Mouse (Mus musculus): ENCODE data around the gene Hist2h2ac. TPM values are rescaled to one million over a fixed set of nuclear protein-coding genes. Genes with fewer than 3 reads are reported as not detected.

Hist2h2ac gene
- polyA plus RNA-seq, 1 experiment, result 12.6 TPM

DNA sequence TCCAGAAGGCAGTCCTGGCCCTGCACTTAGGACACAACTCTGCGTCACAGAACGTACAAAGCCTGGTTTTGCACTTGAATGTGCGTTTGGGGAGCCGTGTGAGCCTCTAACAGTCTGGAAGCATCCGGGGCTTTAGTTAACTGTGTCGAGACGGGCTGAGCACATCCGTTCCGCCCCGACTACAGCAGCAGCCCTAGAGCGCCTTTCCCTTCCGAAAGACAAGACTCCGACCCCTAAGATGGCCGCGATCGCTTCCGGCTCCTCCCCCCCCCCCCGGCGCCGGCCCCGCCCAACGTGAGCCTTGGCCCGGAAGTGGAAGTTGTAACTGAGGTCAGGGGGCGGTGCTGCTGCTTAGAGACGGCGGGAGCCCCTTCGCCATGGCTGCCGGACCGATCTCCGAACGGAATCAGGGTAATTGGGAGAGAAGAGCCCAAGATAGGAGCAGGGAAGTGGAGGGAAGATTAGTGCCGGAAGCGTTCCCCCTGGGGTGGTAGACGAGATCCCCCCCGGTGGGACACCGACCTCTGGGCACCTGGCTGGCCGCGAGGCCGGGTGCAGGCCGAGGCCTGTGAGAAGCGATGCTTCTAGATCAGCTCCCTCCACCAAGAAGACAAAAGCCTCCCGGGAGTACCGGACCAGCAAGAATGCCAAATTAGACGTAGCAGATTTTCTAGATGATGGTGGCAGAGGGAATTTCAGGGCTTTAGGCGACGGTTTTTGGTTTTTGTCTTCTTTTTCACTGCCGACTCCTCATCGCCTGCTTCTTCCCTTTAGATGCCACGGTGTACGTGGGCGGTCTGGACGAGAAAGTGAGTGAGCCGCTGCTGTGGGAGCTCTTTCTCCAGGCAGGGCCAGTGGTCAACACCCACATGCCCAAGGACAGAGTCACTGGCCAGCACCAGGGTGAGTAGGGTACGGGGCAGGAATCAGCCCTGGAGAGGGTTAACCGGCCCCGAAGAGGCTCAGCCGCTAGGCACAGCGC, 48.2 kb downstream of the Hist2h2ac start, which contains the start of gene Sf3b4:
Gene Sf3b4 (plus strand): TSS at position 136 of the 982 bp plus-strand sequence.
- TF ChIP-seq CTCF (IDR thresholded peaks at IDR 0.05; ENCODE audit: borderline replicate concordance, extremely low read depth, insufficient read depth, insufficient read length) (no peak), POLR2A (IDR thresholded peaks at IDR 0.05; ENCODE audit: borderline replicate concordance, extremely low read depth, insufficient read depth, insufficient read length, poor library complexity, severe bottlenecking) (peak; percentile 78; the same call in 1 of the 2 replicates)
- peak; percentile 98 for DNase-seq (ENCODE audit: low read depth)

DNA sequence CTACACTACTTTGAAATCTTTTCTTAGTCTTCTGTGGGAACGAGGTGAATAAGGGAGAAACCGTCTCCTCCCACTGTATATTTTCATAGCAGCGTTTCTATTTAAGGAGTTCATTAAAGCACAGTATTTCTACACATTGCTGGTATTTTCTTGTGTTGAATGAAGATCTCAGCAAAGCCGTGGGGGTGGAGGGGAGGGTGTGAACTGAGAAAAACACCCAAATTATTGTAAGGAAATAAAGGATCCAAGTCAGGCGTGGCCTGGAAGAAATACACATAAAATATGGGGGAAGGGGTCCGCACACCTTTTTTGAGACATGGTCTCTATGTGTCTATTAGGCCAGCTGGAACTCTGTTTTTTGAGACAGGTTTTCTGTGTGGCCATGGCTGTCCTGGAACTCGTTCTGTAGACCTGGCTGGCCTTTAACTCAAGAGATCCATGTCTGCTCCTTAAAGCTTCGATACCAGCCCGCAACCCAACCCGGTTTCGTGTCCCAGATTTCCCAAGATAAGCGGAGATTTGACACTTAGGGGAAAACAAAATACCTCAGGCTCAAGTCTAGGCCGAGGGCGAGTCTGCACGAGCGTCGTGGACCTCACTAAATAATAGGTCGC, 49.0 kb downstream of the Hist2h2ac start:
- no peak for DNase-seq (ENCODE audit: low read depth)

DNA sequence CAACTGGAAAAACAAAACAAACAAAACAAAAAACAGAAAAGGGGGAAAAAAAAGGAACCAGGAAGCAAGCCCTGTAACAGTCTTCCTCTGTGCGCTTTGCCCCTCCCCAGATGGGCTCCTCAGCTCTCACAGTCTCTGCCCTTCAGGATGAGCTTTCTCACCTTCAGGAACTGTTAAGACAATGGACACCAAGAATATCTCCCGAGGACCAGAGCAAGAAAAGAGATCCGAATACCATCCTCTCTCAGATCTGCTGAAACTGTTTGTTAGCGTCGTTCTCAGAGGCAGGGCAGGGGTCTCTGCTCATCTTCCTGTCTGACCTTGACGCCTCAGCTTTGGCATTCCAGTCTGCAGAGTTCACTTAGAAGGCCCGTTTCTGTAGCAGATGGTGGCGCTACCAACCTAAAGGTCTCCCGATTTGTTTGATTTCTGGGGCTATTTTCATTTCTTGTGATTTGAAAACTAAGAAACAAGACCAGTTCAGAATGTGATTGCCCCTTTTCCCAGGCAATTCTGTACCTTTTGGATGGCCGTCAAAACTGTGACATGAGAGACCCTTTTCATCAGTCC, 49.6 kb downstream of the Hist2h2ac start:
- no peak for DNase-seq (ENCODE audit: low read depth)
- no peak for TF ChIP-seq CTCF (IDR thresholded peaks at IDR 0.05; ENCODE audit: borderline replicate concordance, extremely low read depth, insufficient read depth, insufficient read length)
- TF ChIP-seq POLR2A (IDR thresholded peaks at IDR 0.05; ENCODE audit: borderline replicate concordance, extremely low read depth, insufficient read depth, insufficient read length, poor library complexity, severe bottlenecking), result no peak

More for the DNA sequence above, 49.0 kb downstream of the Hist2h2ac start:
- TF ChIP-seq POLR2A (IDR thresholded peaks at IDR 0.05; ENCODE audit: borderline replicate concordance, extremely low read depth, insufficient read depth, insufficient read length, poor library complexity, severe bottlenecking) (no peak), CTCF (IDR thresholded peaks at IDR 0.05; ENCODE audit: borderline replicate concordance, extremely low read depth, insufficient read depth, insufficient read length) (no peak)

Other genes starting within 250 kb of the Hist2h2ac start
- gene Plekho1, start 224.9 kb downstream of the Hist2h2ac start, polyA plus RNA-seq (2012; rRNA removed), result 180 and 199 TPM in 2 replicates
- 30.8 and 31.3 TPM in 2 replicates for gene Vps45, start 162.4 kb downstream of the Hist2h2ac start, polyA plus RNA-seq (2012; rRNA removed)
- 7.0 and 8.6 TPM in 2 replicates for gene Otud7b, start 116.4 kb downstream of the Hist2h2ac start, polyA plus RNA-seq (2012; rRNA removed)
- gene Mtmr11, start 58.9 kb downstream of the Hist2h2ac start, polyA plus RNA-seq (2012; rRNA removed), result 10.1 and 10.2 TPM in 2 replicates
- 112 and 140 TPM in 2 replicates for gene Sf3b4, start 48.5 kb downstream of the Hist2h2ac start, polyA plus RNA-seq (2012; rRNA removed)
- gene Sv2a, start 39.7 kb downstream of the Hist2h2ac start, polyA plus RNA-seq (2012; rRNA removed), result 101 and 136 TPM in 2 replicates
- gene Bola1, start 1.2 kb downstream of the Hist2h2ac start, polyA plus RNA-seq (2012; rRNA removed), result 48.1 and 54.5 TPM in 2 replicates
- gene Hist2h2ab, start 1.0 kb downstream of the Hist2h2ac start, polyA plus RNA-seq (2012; rRNA removed), result 2.2 and 10.2 TPM in 2 replicates
- 12.3 and 19.6 TPM in 2 replicates for gene Hist2h2be, start 239 bp upstream of the Hist2h2ac start, polyA plus RNA-seq (2012; rRNA removed)
- 62.0 and 84.4 TPM in 2 replicates for gene Hist2h3c2, start 18.2 kb upstream of the Hist2h2ac start, polyA plus RNA-seq (2012; rRNA removed)
- gene Hist2h2aa2, start 19.4 kb upstream of the Hist2h2ac start, polyA plus RNA-seq (2012; rRNA removed), result 7.9 and 27.8 TPM in 2 replicates
- gene Hist2h2aa1, start 24.6 kb upstream of the Hist2h2ac start, polyA plus RNA-seq (2012; rRNA removed), result 90.6 and 97.0 TPM in 2 replicates
- not detected in 2 replicates for gene Hist2h3c1, start 25.8 kb upstream of the Hist2h2ac start, polyA plus RNA-seq (2012; rRNA removed)
- 5.9 and 7.0 TPM in 2 replicates for gene Hist2h4, start 42.4 kb upstream of the Hist2h2ac start, polyA plus RNA-seq (2012; rRNA removed)
- gene Hist2h3b, start 47.8 kb upstream of the Hist2h2ac start, polyA plus RNA-seq (2012; rRNA removed), result 76.5 and 89.8 TPM in 2 replicates
- gene Hist2h2bb, start 48.9 kb upstream of the Hist2h2ac start, polyA plus RNA-seq (2012; rRNA removed), result 9.3 and 14.5 TPM in 2 replicates
- 1.4 and 1.8 TPM in 2 replicates for gene Fcgr1, start 73.1 kb upstream of the Hist2h2ac start, polyA plus RNA-seq (2012; rRNA removed)
- gene BC107364, start 231.4 kb upstream of the Hist2h2ac start, polyA plus RNA-seq (2012; rRNA removed), result 0.05 TPM in 1 of 2 replicates, not detected in the other

Measured in brain, embryonic 14.5 days (tissue).